Mouse (Mus musculus): ENCODE results near the gene Helz. TPM values are rescaled to one million over a fixed set of nuclear protein-coding genes. Genes with fewer than 3 reads are reported as not detected.
A peak's percentile ranks its signal among the peaks of the same experiment; 100 is the strongest.

Helz gene
- polyA plus RNA-seq, 1 experiment: 16.3 TPM

DNA sequence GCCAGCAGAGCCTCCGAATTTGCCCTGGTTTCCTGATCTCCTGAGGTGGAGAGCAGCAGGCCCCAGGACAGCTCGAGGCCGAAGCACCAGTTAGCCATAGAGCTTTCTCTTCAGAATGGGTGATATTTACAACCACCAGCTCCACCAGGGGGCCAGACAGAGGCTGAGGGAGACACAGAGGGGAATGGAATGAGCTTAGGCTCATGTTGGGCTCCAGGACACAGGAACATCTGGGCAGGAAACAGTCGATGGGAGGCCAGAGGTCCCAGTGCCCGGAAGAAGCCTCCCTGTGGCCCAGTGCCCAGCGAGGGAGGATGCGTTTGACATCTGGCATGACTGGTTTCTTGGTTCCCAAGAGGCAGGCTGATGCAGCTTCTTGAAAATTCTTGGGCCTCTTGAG lies 186.4 kb downstream of the Helz start:
- no peak for TF ChIP-seq POLR2A (IDR thresholded peaks at IDR 0.05; ENCODE audit: borderline replicate concordance, insufficient read depth, low read length)
- TF ChIP-seq CTCF (IDR thresholded peaks at IDR 0.05; ENCODE audit: borderline replicate concordance, insufficient read depth, low read depth, low read length): no peak
- 77% methylated on average over 7 of the region's 7 CpGs for WGBS
- H3K4me1 ChIP-seq (ENCODE audit: control insufficient read depth, insufficient read depth, low read length): peaks cover 22% of the 10 kb centered on the region
- DNase-seq: peak in 1 of 2 experiments; percentile 6
- no peaks in the 10 kb centered on the region for H3K27me3 ChIP-seq (ENCODE audit: control insufficient read depth, insufficient read depth, low read length)
- H3K4me3 ChIP-seq (replicated peaks; ENCODE audit: insufficient read depth, low read depth, low read length): no peak overlapping the region
- H3K27ac ChIP-seq (ENCODE audit: insufficient read depth, low read length): no peak overlapping the region

DNA sequence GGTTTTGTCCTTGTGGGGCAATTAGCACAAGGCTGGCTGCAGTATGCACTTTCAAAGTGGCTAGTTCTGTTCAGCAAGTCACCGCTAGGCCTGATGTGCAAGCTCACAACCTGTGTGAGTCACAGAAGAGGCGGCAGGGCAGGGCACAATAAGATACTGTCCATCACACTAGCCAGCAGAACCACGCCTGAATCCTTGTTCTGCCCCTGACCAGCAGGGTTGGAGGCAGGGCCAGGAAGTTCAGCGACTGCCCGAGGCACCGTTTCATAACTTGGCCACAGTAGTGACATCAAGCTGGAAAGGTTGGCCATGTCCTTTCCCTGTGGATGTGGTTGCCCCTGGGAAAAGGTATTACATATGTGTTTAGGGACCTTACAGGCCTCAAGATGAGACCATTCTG lies 190.2 kb downstream of the Helz start:
- DNase-seq: no peak
- Histone ChIP-seq H3K27me3 (ENCODE audit: control insufficient read depth, insufficient read depth, low read length) (no peaks in the 10 kb centered on the region), H3K27ac (ENCODE audit: insufficient read depth, low read length) (no peak overlapping the region), H3K4me1 (ENCODE audit: control insufficient read depth, insufficient read depth, low read length) (peaks cover 5% of the 10 kb centered on the region), H3K4me3 (replicated peaks; ENCODE audit: insufficient read depth, low read depth, low read length) (no peak overlapping the region)
- 83% methylated on average over 6 of the region's 6 CpGs for WGBS
- no peak for TF ChIP-seq CTCF (IDR thresholded peaks at IDR 0.05; ENCODE audit: borderline replicate concordance, insufficient read depth, low read depth, low read length)
- no peak for TF ChIP-seq POLR2A (IDR thresholded peaks at IDR 0.05; ENCODE audit: borderline replicate concordance, insufficient read depth, low read length)

DNA sequence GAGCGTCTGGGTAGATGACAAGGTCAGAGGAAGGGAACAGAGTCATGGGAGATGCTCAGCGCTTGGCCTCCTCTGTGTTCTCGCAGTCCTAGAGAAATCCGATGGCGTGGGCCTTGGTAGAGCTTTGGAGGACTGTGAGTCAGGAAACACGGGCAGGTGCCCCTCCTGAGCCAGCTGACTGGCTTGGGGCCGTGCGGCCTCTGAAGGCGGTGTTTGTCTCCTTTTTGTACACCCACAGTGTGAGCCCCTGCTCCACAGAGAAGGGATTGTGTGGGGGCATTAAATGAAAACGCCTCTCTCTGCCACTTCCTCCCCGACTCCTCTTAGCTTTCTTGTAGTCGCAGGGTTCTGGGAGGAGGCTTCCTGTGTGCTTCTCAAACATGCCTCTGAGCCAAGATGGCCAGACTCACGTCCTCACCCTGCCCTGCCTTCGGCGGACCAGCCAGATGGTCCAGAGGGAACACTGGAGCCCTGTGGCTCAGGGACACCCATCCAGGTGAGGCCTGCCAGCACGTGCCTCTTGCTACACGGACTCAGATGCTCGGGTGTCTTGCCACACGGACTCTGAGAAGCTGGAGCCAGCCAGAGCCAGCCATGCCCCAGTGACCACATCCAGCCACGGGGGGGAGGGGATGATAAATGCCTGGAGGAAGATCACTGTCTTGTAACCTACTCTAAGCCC lies 190.8 kb downstream of the Helz start:
- H3K27ac ChIP-seq (ENCODE audit: insufficient read depth, low read length): no peak overlapping the region
- H3K4me3 ChIP-seq (replicated peaks; ENCODE audit: insufficient read depth, low read depth, low read length): no peak overlapping the region
- WGBS: 49% methylated on average over 20 of the region's 20 CpGs
- peak in 1 of 2 experiments; percentile 16 for DNase-seq
- H3K27me3 ChIP-seq (ENCODE audit: control insufficient read depth, insufficient read depth, low read length): no peaks in the 10 kb centered on the region
- peaks cover 11% of the 10 kb centered on the region for H3K4me1 ChIP-seq (ENCODE audit: control insufficient read depth, insufficient read depth, low read length)
- TF ChIP-seq POLR2A (IDR thresholded peaks at IDR 0.05; ENCODE audit: borderline replicate concordance, insufficient read depth, low read length) (no peak), CTCF (IDR thresholded peaks at IDR 0.05; ENCODE audit: borderline replicate concordance, insufficient read depth, low read depth, low read length) (no peak)

DNA sequence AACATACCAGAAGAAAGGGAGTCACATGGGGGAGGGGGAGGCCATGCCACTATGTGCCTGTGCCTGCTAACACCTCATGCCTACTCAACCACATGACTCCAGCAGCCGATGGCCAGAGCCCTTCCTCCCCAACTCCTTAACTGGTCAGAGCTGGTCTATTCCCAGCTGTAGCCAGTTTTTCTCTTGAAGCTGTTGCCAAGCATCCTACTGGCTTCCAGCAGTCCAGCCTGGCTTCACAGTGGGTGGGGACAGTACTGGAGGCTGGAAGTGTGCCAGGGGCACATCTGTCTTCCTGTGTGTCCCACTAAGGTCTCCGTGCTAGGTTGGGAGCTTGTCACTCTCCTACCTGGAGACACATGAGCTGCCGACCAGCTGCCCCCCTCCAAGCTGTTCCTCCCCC lies 195.4 kb downstream of the Helz start:
- TF ChIP-seq CTCF (IDR thresholded peaks at IDR 0.05; ENCODE audit: borderline replicate concordance, insufficient read depth, low read depth, low read length) (no peak), POLR2A (IDR thresholded peaks at IDR 0.05; ENCODE audit: borderline replicate concordance, insufficient read depth, low read length) (no peak)
- H3K4me1 ChIP-seq (ENCODE audit: control insufficient read depth, insufficient read depth, low read length): peaks cover 12% of the 10 kb centered on the region
- DNase-seq: no peak
- no peak overlapping the region for H3K27ac ChIP-seq (ENCODE audit: insufficient read depth, low read length)
- no peaks in the 10 kb centered on the region for H3K27me3 ChIP-seq (ENCODE audit: control insufficient read depth, insufficient read depth, low read length)
- no peak overlapping the region for H3K4me3 ChIP-seq (replicated peaks; ENCODE audit: insufficient read depth, low read depth, low read length)
- WGBS: 12% methylated on average over 3 of the region's 3 CpGs

Other genes starting within 250 kb of the Helz start
- 26.7 and 30.0 TPM in 2 replicates for gene Pitpnc1, start 77.2 kb upstream of the Helz start, polyA plus RNA-seq (2012; rRNA removed)
- gene Psmd12, start 68.4 kb upstream of the Helz start, polyA plus RNA-seq (2012; rRNA removed): 71.5 and 76.4 TPM in 2 replicates
- 0.13 and 0.14 TPM in 2 replicates for gene Cacng1, start 168.6 kb downstream of the Helz start, polyA plus RNA-seq (2012; rRNA removed)
- gene Cacng4, start 246.6 kb downstream of the Helz start, polyA plus RNA-seq (2012; rRNA removed): 24.5 and 25.6 TPM in 2 replicates

Data from cerebellum, adult 2 months (tissue).